Mouse (Mus musculus) bone marrow, adult 2 months (tissue): Measurements from ENCODE around the gene Grm6.

ENCODE experiments used
- CTCF ChIP-seq: fragments of 200-500 bp; IDR thresholded peaks from 2 replicates; pipeline ENCODE4 v1.5.1; 2011; ENCODE audit warnings: low read length, control low read depth; ENCODE audit not compliant: control insufficient read depth, insufficient read depth
- POLR2A ChIP-seq: fragments of 200-500 bp; IDR thresholded peaks from 2 replicates; pipeline ENCODE4 v1.6.1; 2011; ENCODE audit warnings: low read depth, mild to moderate bottlenecking, control low read depth, low read length, borderline replicate concordance; ENCODE audit not compliant: control insufficient read depth

DNA sequence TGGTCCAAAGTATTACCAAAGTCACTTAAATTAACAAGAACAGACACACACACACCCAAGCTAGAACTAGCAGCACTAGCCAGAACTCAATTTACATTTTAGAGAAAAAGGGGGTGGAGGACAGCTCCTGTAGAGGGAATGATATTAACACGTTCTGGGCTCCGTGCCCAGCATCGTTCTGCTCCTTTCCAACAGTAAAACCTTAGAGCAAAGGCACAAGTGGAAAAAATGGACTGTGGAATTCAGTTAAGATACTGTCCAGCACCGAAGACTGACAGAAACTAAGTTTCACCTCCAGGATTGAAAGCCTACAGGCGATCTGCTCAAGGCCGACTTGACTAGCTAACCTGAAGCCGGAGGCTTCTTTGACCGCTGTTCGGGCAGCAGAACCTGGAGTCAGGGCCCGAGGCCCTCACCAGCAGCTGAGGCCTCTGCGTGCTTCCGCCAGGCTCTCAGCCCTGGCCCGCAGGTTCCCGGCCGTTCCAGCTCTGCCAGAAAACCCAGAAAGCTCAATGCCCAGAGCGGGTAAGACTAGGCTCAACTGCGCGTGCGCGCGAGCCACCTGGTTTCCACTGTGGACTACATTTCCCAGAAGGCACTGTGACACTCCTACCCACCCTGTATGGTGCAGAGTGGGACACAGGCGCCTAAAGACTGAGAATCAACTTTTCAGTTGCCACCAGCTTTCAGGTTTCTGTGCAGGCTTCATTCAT, 9.3 kb upstream of the Grm6 start, which contains the start of gene Zfp879:
- TF ChIP-seq CTCF = no peak
- 0 out of 2 replicates have a peak, but pooled peaks have one; percentile 18 for TF ChIP-seq POLR2A
